Mouse (Mus musculus) midbrain, postnatal 0 days (tissue): ENCODE measurements around the gene Serpinb3d. TPM values are rescaled to one million over a fixed set of nuclear protein-coding genes. Genes with fewer than 3 reads are reported as not detected.
"Not testable (repeated sequence)": the region's sequence is repeated elsewhere in the genome, so short reads cannot be mapped to it uniquely, and the experiment has no call there.

ENCODE experiments used
- ATAC-seq: fragments of 200-750 bp; cut with Nextera tagmentation; 2 replicates; pipeline ENCODE4 v1.8.0; 2017; ENCODE audit warnings: moderate number of reproducible peaks, mild to moderate bottlenecking, moderate TSS enrichment, moderate library complexity; ENCODE audit not compliant: low FRiP score
- DNase-seq: peaks from one replicate; pipeline ENCODE4 v3.0.0-alpha.2; 2015; ENCODE audit warnings: low spot score
- H3K27ac ChIP-seq: fragments of 300-500 bp; sonication (generic); 2 replicates; pipeline ENCODE4 v1.5.1; 2014; ENCODE audit warnings: low read depth, mild to moderate bottlenecking, low read length, mixed read lengths
- H3K27me3 ChIP-seq: fragments of 300-500 bp; sonication (generic); 2 replicates; pipeline ENCODE4 v1.6.1; 2014; ENCODE audit warnings: low read length, control low read depth, mixed read lengths; ENCODE audit not compliant: insufficient read depth
- H3K36me3 ChIP-seq: fragments of 300-500 bp; sonication (generic); 2 replicates; pipeline ENCODE4 v1.6.1; 2014; ENCODE audit warnings: low read length, control low read depth, mixed read lengths; ENCODE audit not compliant: insufficient read depth
- H3K4me1 ChIP-seq: fragments of 300-500 bp; sonication (generic); 2 replicates; pipeline ENCODE4 v1.6.1; 2014; ENCODE audit warnings: mild to moderate bottlenecking, control low read depth, antibody characterized with exemption, low read length, mixed read lengths; ENCODE audit not compliant: insufficient read depth
- H3K4me2 ChIP-seq: fragments of 300-500 bp; sonication (generic); 2 replicates; pipeline ENCODE4 v1.6.1; 2014; ENCODE audit warnings: low read depth, mild to moderate bottlenecking, low read length, mixed read lengths; ENCODE audit not compliant: poor library complexity, severe bottlenecking
- H3K4me3 ChIP-seq: fragments of 300-500 bp; sonication (generic); 2 replicates; pipeline ENCODE4 v1.5.1; 2014; ENCODE audit warnings: low read depth, mild to moderate bottlenecking, low read length, moderate library complexity
- H3K9ac ChIP-seq: fragments of 300-500 bp; sonication (generic); replicated peaks from 2 replicates; pipeline ENCODE4 v1.6.1; 2014; ENCODE audit warnings: mild to moderate bottlenecking, low read length, moderate library complexity, mixed read lengths; ENCODE audit not compliant: poor library complexity, severe bottlenecking
- H3K9me3 ChIP-seq: fragments of 300-500 bp; sonication (generic); 2 replicates; pipeline ENCODE4 v1.6.1; 2016; ENCODE audit warnings: low read length, control low read depth
- CTCF ChIP-seq: IDR thresholded peaks from 2 replicates; pipeline ENCODE4 v1.5.1; 2016; ENCODE audit warnings: antibody characterized with exemption, mild to moderate bottlenecking
- WGBS: fragments of 180-500 bp; shearing (Covaris S2); extraction: QIAGEN DNeasy Blood & Tissue Kit; methylation state at CpG from one replicate; pipeline ENCODE4 v1.1.7; 2014; 5-methylcytosine and 5-hydroxymethylcytosine counted together
- polyA plus RNA-seq: library from polyadenylated mRNA; unstranded; fragments of >200 nt; fragmentation: Nextera tagmentation; extraction: Ambion mirVana; gene quantifications from 2 replicates; pipeline ENCODE4 v1.2.1, GENCODE M21; 2015
- total RNA-seq: library from RNA; depleted of rRNA; stranded (reverse); fragments of >200 nt; gene quantifications from 2 replicates; pipeline ENCODE4 v1.2.3, GENCODE M21; 2014; rRNA removed

Gene Serpinb3d
- total RNA-seq (not detected in 2 replicates), polyA plus RNA-seq (not detected in 2 replicates)

DNA sequence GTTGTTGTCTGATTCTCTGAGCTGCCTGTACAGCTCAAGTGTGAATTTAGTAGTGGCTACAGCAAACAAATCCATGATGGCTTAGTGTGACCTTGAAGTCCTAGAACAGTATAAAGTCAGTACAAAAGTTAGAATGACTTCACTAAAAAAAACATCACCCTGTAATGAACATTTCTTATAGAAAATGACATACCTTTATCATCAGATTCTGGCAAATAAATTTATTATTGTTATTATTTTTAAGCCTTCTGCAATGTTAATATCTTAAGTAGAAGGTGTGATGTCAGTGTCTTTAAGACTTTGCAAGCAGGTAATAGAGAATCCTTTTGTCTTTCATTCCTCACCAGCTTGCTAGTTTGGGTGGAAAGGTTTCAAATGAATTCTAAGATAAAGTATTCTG lies at the start of gene Serpinb3d:
Gene Serpinb3d, minus strand, starts transcription at position 101 of the 400 bp plus-strand sequence.
- no peak within 1 kb of the TSS for H3K4me3 ChIP-seq
- no peak for TF ChIP-seq CTCF

DNA sequence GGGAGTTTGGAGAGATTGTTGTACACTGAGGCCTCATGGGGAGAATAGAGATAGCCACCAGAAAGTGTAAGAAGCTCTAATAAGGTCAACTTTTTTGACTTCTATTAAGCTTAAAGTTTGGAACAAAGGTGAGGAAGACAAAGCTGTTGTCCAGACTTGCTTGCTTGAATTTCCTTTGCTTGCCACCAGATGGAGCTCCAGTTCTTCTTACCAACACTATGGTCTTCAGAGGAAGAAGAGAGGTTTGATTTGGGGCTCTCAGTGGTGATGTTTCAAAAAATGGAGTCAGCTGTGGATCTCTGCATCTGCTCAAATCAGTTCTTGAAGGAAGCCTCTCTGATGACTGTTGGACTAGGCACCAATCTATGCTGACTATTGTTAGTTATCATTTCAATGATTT lies 44.1 kb upstream of the Serpinb3d start:
- not testable (repeated sequence) for DNase-seq, H3K4me1 ChIP-seq, H3K27me3 ChIP-seq, H3K4me2 ChIP-seq, H3K36me3 ChIP-seq, H3K4me3 ChIP-seq, H3K27ac ChIP-seq, H3K9ac ChIP-seq, H3K9me3 ChIP-seq, ATAC-seq
- TF ChIP-seq CTCF = peak; percentile 57

More for the DNA sequence above, at the start of gene Serpinb3d:
- DNase-seq (no peak), ATAC-seq (no peak)
- Histone ChIP-seq H3K9ac (no peak within 1 kb of the TSS), H3K27ac (no peak within 1 kb of the TSS), H3K4me1 (no peaks in the 10 kb centered on the region), H3K36me3 (no peaks in the 10 kb centered on the region), H3K4me2 (no peak within 1 kb of the TSS), H3K27me3 (no peaks in the 10 kb centered on the region), H3K9me3 (no peaks in the 10 kb centered on the region)

DNA sequence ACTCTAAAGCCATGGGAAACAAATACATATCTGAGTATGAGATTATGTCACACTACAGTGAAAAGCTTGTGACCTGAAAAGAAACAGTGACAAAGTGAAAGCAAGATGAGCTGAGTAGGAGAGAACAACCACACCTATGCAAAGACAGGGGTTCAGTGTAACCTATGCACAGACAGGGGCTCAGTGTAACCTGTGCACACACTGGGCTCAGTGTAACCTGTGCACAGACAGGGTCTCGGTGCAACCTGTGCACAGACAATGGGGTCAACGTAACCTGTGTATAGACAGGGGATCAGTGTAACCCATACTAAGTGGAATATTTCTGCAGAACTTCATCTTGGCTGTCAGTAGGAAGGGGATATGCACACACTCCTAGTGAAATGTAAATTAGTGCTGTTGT lies 15.1 kb upstream of the Serpinb3d start:
- ATAC-seq (no peak), DNase-seq (no peak)
- H3K9me3 ChIP-seq = no peaks in the 10 kb centered on the region
- WGBS = 94% methylated on average over 2 of the region's 2 CpGs
- no peaks in the 10 kb centered on the region for H3K4me1 ChIP-seq
- H3K4me2 ChIP-seq = no peak overlapping the region
- TF ChIP-seq CTCF = no peak
- no peak overlapping the region for H3K9ac ChIP-seq
- H3K4me3 ChIP-seq = no peak overlapping the region
- no peak overlapping the region for H3K27ac ChIP-seq
- H3K27me3 ChIP-seq = no peaks in the 10 kb centered on the region
- H3K36me3 ChIP-seq = no peaks in the 10 kb centered on the region

GRCm38 (mm10) chr1:107052203-107052602 lies 31.1 kb downstream of the Serpinb3d start, which contains the start of gene Serpinb3a:
Gene Serpinb3a (minus strand): TSS chr1:107052303.
- TF ChIP-seq CTCF = no peak
- H3K36me3 ChIP-seq = no peaks in the 10 kb centered on the region
- H3K4me3 ChIP-seq = no peak within 1 kb of the TSS
- DNase-seq (no peak), ATAC-seq (no peak)
- H3K27ac ChIP-seq = no peak within 1 kb of the TSS
- no peak within 1 kb of the TSS for H3K9ac ChIP-seq
- no peaks in the 10 kb centered on the region for H3K27me3 ChIP-seq
- H3K9me3 ChIP-seq = no peaks in the 10 kb centered on the region
- no peak within 1 kb of the TSS for H3K4me2 ChIP-seq
- 73% methylated on average over 1 of the region's 1 CpGs for WGBS
- no peaks in the 10 kb centered on the region for H3K4me1 ChIP-seq

GRCm38 (mm10) chr1:107034236-107034635 lies 49.1 kb downstream of the Serpinb3d start:
- ATAC-seq, H3K4me3 ChIP-seq, H3K36me3 ChIP-seq, H3K9me3 ChIP-seq, DNase-seq, H3K4me1 ChIP-seq, H3K27me3 ChIP-seq, H3K27ac ChIP-seq, H3K4me2 ChIP-seq, H3K9ac ChIP-seq: not testable (repeated sequence)
- WGBS = 91% methylated on average over 3 of the region's 3 CpGs

Other genes starting within 250 kb of the Serpinb3d start
- gene Serpinb5, start 222.3 kb downstream of the Serpinb3d start, total RNA-seq = 0.71 TPM in 1 of 2 replicates, not detected in the other
- gene Serpinb5, start 222.3 kb downstream of the Serpinb3d start, polyA plus RNA-seq = 0.15 TPM in 1 of 2 replicates, not detected in the other
- 0.27 TPM in 1 of 2 replicates, not detected in the other for gene Serpinb12, start 149.1 kb downstream of the Serpinb3d start, total RNA-seq
- gene Serpinb12, start 149.1 kb downstream of the Serpinb3d start, polyA plus RNA-seq = not detected in 2 replicates
- not detected in 2 replicates for gene Serpinb13, start 102.5 kb downstream of the Serpinb3d start, total RNA-seq
- gene Serpinb13, start 102.5 kb downstream of the Serpinb3d start, polyA plus RNA-seq = not detected in 2 replicates
- 0.60 TPM in 1 of 2 replicates, not detected in the other for gene Serpinb3a, start 31.2 kb downstream of the Serpinb3d start, total RNA-seq
- not detected in 2 replicates for gene Serpinb3a, start 31.2 kb downstream of the Serpinb3d start, polyA plus RNA-seq
- gene Serpinb3b, start 194.9 kb upstream of the Serpinb3d start, total RNA-seq = not detected in 2 replicates
- gene Serpinb3b, start 194.9 kb upstream of the Serpinb3d start, polyA plus RNA-seq = not detected in 2 replicates
- 0.11 TPM in 1 of 2 replicates, not detected in the other for gene Serpinb3c, start 194.9 kb upstream of the Serpinb3d start, total RNA-seq
- not detected in 2 replicates for gene Serpinb3c, start 194.9 kb upstream of the Serpinb3d start, polyA plus RNA-seq